Comparison of ENCODE assay signal across 7 mouse cellular contexts in the genomic region with DNA sequence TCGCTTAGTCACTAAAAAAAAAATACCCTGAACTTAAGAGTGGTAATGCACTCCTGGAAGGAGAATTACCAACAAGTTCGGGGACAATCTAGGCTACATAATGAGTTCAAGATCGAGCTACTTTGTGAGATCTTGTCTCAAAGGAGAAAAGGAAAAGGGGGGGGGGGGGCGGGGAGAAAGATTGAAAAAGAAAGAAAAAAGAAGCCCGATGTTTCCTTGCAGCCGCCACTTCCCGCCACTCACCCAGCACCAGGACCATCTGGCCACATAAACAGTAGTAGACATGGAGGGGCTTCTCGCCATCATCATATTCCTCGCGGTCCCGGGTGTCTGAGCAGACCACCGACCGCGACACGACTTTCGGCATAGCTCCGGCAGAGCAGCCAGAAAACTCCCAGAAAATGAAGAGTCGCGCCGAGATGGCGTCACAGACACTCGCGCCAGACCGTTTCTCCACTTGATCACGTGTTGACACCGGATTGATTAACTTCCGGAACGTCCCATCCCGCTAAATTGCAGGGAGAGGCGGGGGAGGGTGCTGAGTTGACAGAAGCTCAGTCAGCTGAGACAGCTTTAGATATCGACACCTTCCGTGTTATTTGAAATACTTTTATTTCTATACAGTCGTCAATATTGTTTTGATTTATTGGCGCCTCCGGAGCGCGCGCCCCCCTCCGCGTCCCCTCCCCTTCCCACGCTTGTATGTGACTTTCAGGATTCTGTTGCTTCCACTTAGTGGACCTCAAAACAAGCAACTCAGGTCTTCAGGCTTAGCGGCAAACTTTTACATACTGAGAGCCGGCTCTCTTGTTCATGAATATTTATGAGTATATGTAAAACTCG. TPM values are rescaled to one million over a fixed set of nuclear protein-coding genes. Genes with fewer than 3 reads are reported as not detected.
DNase-seq lines count a peak whose midpoint lies in the region; ATAC-seq lines count a peak whose summit lies in the region.

No protein-coding gene starts in this region.

- no peaks in the 10 kb centered on the region for H3K27me3 ChIP-seq in embryonic facial prominence, embryonic 10.5 days (replicated peaks; ENCODE audit: low read depth, poor library complexity, severe bottlenecking)
- H3K27me3 ChIP-seq in limb, embryonic 11.5 days (ENCODE audit: control insufficient read depth, insufficient read depth, low read length): no peaks in the 10 kb centered on the region
- H3K27me3 ChIP-seq in midbrain, embryonic 14.5 days (ENCODE audit: control insufficient read depth, insufficient read depth, low read length): no peaks in the 10 kb centered on the region

- 0 out of 2 replicates have a peak, but pooled peaks cover 3% of the 10 kb centered on the region for H3K36me3 ChIP-seq in embryonic facial prominence, embryonic 10.5 days (replicated peaks)
- no peaks in the 10 kb centered on the region for H3K36me3 ChIP-seq in limb, embryonic 11.5 days (ENCODE audit: control insufficient read depth, insufficient read depth, low read length)
- no peaks in the 10 kb centered on the region for H3K36me3 ChIP-seq in midbrain, embryonic 14.5 days (ENCODE audit: control insufficient read depth, insufficient read depth, low read length)

- H3K27ac ChIP-seq in embryonic facial prominence, embryonic 10.5 days (replicated peaks): peak overlapping the region; percentile 72
- no peak overlapping the region for H3K27ac ChIP-seq in limb, embryonic 11.5 days (replicated peaks; ENCODE audit: low read depth, low read length)
- H3K27ac ChIP-seq in midbrain, embryonic 14.5 days (replicated peaks; ENCODE audit: low read depth, low read length): no peak overlapping the region

- no peak overlapping the region for H3K9ac ChIP-seq in limb, embryonic 11.5 days (ENCODE audit: low read length)
- H3K9ac ChIP-seq in midbrain, embryonic 14.5 days (replicated peaks; ENCODE audit: low read length): no peak overlapping the region; the same call in 1 of the 2 replicates

- 18% methylated on average over 43 of the region's 44 CpGs for WGBS in embryonic facial prominence, embryonic 10.5 days
- 19% methylated on average over 40 of the region's 44 CpGs for WGBS in limb, embryonic 11.5 days
- WGBS in midbrain, embryonic 14.5 days: 23% methylated on average over 43 of the region's 44 CpGs

- H3K4me1 ChIP-seq in embryonic facial prominence, embryonic 10.5 days: peaks cover 6% of the 10 kb centered on the region
- no peaks in the 10 kb centered on the region for H3K4me1 ChIP-seq in limb, embryonic 11.5 days (ENCODE audit: control insufficient read depth, insufficient read depth, low read length)
- H3K4me1 ChIP-seq in midbrain, embryonic 14.5 days (ENCODE audit: control insufficient read depth, insufficient read depth, low read length): no peaks in the 10 kb centered on the region

- peak; percentile 68; the same call in 1 of the 2 replicates for ATAC-seq in limb, embryonic 11.5 days (ENCODE audit: insufficient number of reproducible peaks, low FRiP score, low TSS enrichment, low read depth)
- ATAC-seq in midbrain, embryonic 14.5 days (ENCODE audit: low FRiP score, low TSS enrichment): peak; percentile 87

- peak; percentile 86 for DNase-seq in adrenal gland, postnatal 10 days
- DNase-seq in embryonic facial prominence, embryonic 10.5 days (ENCODE audit: low spot score): peak; percentile 81
- DNase-seq in heart, adult 11 months: peak; percentile 98
- DNase-seq in kidney, adult 18-20 months: peak; percentile 86
- peak; percentile 81 for DNase-seq in limb, embryonic 11.5 days (ENCODE audit: low spot score)
- peak; percentile 88 for DNase-seq in midbrain, embryonic 14.5 days
- DNase-seq in spleen, adult 18-20 months: peak; percentile 63 to 67

- H3K4me3 ChIP-seq in embryonic facial prominence, embryonic 10.5 days: peak overlapping the region; percentile 61
- H3K4me3 ChIP-seq in limb, embryonic 11.5 days (ENCODE audit: low read depth, low read length): peak overlapping the region; percentile 39
- H3K4me3 ChIP-seq in midbrain, embryonic 14.5 days (replicated peaks; ENCODE audit: low read depth, low read length): peak overlapping the region; percentile 37

- H3K9me3 ChIP-seq in embryonic facial prominence, embryonic 10.5 days: no peaks in the 10 kb centered on the region
- H3K9me3 ChIP-seq in limb, embryonic 11.5 days (ENCODE audit: control insufficient read depth, low read length): no peaks in the 10 kb centered on the region
- H3K9me3 ChIP-seq in midbrain, embryonic 14.5 days (ENCODE audit: control insufficient read depth, low read length): no peaks in the 10 kb centered on the region

- peak overlapping the region; percentile 34 for H3K4me2 ChIP-seq in limb, embryonic 11.5 days (ENCODE audit: low read depth, severe bottlenecking)
- peak overlapping the region; percentile 49 for H3K4me2 ChIP-seq in midbrain, embryonic 14.5 days (ENCODE audit: low read length)

RNA-seq across cellular contexts. Expression of a gene that starts 9.7 kb away (rescaled TPM):
- 10 to 100 TPM; 60.0 to 66.5 TPM for total RNA-seq in adrenal gland, postnatal 10 days (2021)
- 126 and 130 TPM in 2 replicates for polyA plus RNA-seq in embryonic facial prominence, embryonic 10.5 days (2016; fragmentation: Nextera tagmentation; extraction: Ambion mirVana)
- polyA plus RNA-seq in limb, embryonic 11.5 days (2014; fragmentation: Nextera tagmentation; extraction: Ambion mirVana): 124 and 129 TPM in 2 replicates
- 130 and 132 TPM in 2 replicates for polyA plus RNA-seq in midbrain, embryonic 14.5 days (2014; fragmentation: Nextera tagmentation; extraction: Ambion mirVana)

RNA-seq across cellular contexts. Expression of a gene that starts 9.9 kb away (rescaled TPM):
- 10 to 100 TPM; 41.0 to 46.1 TPM for total RNA-seq in adrenal gland, postnatal 10 days (2021)
- polyA plus RNA-seq in embryonic facial prominence, embryonic 10.5 days (2016; fragmentation: Nextera tagmentation; extraction: Ambion mirVana): 34.1 and 35.4 TPM in 2 replicates
- polyA plus RNA-seq in limb, embryonic 11.5 days (2014; fragmentation: Nextera tagmentation; extraction: Ambion mirVana): 36.0 and 41.8 TPM in 2 replicates
- polyA plus RNA-seq in midbrain, embryonic 14.5 days (2014; fragmentation: Nextera tagmentation; extraction: Ambion mirVana): 15.7 and 23.0 TPM in 2 replicates

RNA-seq across cellular contexts. Expression of a gene that starts 38.7 kb away (rescaled TPM):
- 1 to 10 TPM; 7.0 to 7.9 TPM for total RNA-seq in adrenal gland, postnatal 10 days (2021)
- 2.4 and 2.5 TPM in 2 replicates for polyA plus RNA-seq in embryonic facial prominence, embryonic 10.5 days (2016; fragmentation: Nextera tagmentation; extraction: Ambion mirVana)
- 2.6 and 2.9 TPM in 2 replicates for polyA plus RNA-seq in limb, embryonic 11.5 days (2014; fragmentation: Nextera tagmentation; extraction: Ambion mirVana)
- 17.5 and 20.0 TPM in 2 replicates for polyA plus RNA-seq in midbrain, embryonic 14.5 days (2014; fragmentation: Nextera tagmentation; extraction: Ambion mirVana)
